Mouse (Mus musculus) stomach, postnatal 0 days (tissue): Measurements from ENCODE around the gene Tbx5.

Experiments used
- CTCF ChIP-seq: IDR thresholded peaks from 2 replicates; pipeline ENCODE4 v1.5.1; 2016; ENCODE audit warnings: antibody characterized with exemption, low read depth, mild to moderate bottlenecking, moderate library complexity
- EP300 ChIP-seq: optimal IDR thresholded peaks from 2 replicates; pipeline ENCODE3; 2016; ENCODE audit warnings: antibody characterized with exemption

- TF ChIP-seq CTCF (no peak), EP300 (no peak)
These were observed 959 bp downstream of the Tbx5 start for GRCm38 (mm10) chr5:119833223-119834030.
